Mouse (Mus musculus): ENCODE measurements around the gene Pcbp2.
A peak's percentile ranks its signal among the peaks of the same experiment; 100 is the strongest.

Gene Pcbp2

GRCm38 (mm10) chr15:102463666-102464065 lies 6.7 kb upstream of the Pcbp2 start:
- no peak for DNase-seq (ENCODE audit: inconsistent ontology term)

GRCm38 (mm10) chr15:102468675-102469370 lies 1.5 kb upstream of the Pcbp2 start:
- no peak for DNase-seq (ENCODE audit: inconsistent ontology term)

GRCm38 (mm10) chr15:102470605-102471294 lies 411 bp downstream of the Pcbp2 start:
- peak; percentile 95 for DNase-seq (ENCODE audit: inconsistent ontology term)

GRCm38 (mm10) chr15:102471295-102471645 lies 931 bp downstream of the Pcbp2 start:
- no peak for DNase-seq (ENCODE audit: inconsistent ontology term)

GRCm38 (mm10) chr15:102471727-102472126 lies 1.4 kb downstream of the Pcbp2 start:
- DNase-seq (ENCODE audit: inconsistent ontology term), result no peak

GRCm38 (mm10) chr15:102473246-102473645 lies 2.9 kb downstream of the Pcbp2 start:
- no peak for DNase-seq (ENCODE audit: inconsistent ontology term)

- DNase-seq (ENCODE audit: inconsistent ontology term), result no peak
Observed at GRCm38 (mm10) chr15:102474520-102474919, 4.2 kb downstream of the Pcbp2 start.

- no peak for DNase-seq (ENCODE audit: inconsistent ontology term)
Observed at GRCm38 (mm10) chr15:102483136-102483535, 12.8 kb downstream of the Pcbp2 start.

- no peak for DNase-seq (ENCODE audit: inconsistent ontology term)
Observed at GRCm38 (mm10) chr15:102485853-102486252, 15.5 kb downstream of the Pcbp2 start.

- no peak for DNase-seq (ENCODE audit: inconsistent ontology term)
Observed at GRCm38 (mm10) chr15:102487664-102488063, 17.3 kb downstream of the Pcbp2 start.

- DNase-seq (ENCODE audit: inconsistent ontology term), result no peak
Observed at GRCm38 (mm10) chr15:102498322-102498721, 28.0 kb downstream of the Pcbp2 start.

- DNase-seq (ENCODE audit: inconsistent ontology term), result no peak
Observed at GRCm38 (mm10) chr15:102499370-102499769, 29.0 kb downstream of the Pcbp2 start.

GRCm38 (mm10) chr15:102499851-102500250 lies 29.5 kb downstream of the Pcbp2 start:
- no peak for DNase-seq (ENCODE audit: inconsistent ontology term)

GRCm38 (mm10) chr15:102500479-102500878 lies 30.1 kb downstream of the Pcbp2 start:
- no peak for DNase-seq (ENCODE audit: inconsistent ontology term)

GRCm38 (mm10) chr15:102501084-102501814 lies 30.9 kb downstream of the Pcbp2 start:
- DNase-seq (ENCODE audit: inconsistent ontology term), result no peak

- no peak for DNase-seq (ENCODE audit: inconsistent ontology term)
Observed at GRCm38 (mm10) chr15:102502254-102502840, 32.0 kb downstream of the Pcbp2 start.

GRCm38 (mm10) chr15:102503447-102503846 lies 33.1 kb downstream of the Pcbp2 start, which contains the start of gene Gm10337:
TSS of gene Gm10337 (plus strand) at chr15:102503722.
- DNase-seq (ENCODE audit: inconsistent ontology term), result no peak

GRCm38 (mm10) chr15:102503924-102504782 lies 33.8 kb downstream of the Pcbp2 start:
- no peak for DNase-seq (ENCODE audit: inconsistent ontology term)

- no peak for DNase-seq (ENCODE audit: inconsistent ontology term)
Observed at GRCm38 (mm10) chr15:102505073-102505769, 34.9 kb downstream of the Pcbp2 start.

- no peak for DNase-seq (ENCODE audit: inconsistent ontology term)
Observed at GRCm38 (mm10) chr15:102505770-102506463, 35.6 kb downstream of the Pcbp2 start.
